Mouse (Mus musculus): ENCODE measurements around the gene Erbb4. TPM values are rescaled to one million over a fixed set of nuclear protein-coding genes. Genes with fewer than 3 reads are reported as not detected.
A peak's percentile ranks its signal among the peaks of the same experiment; 100 is the strongest.

Gene Erbb4
- polyA plus RNA-seq, 1 experiment from 2014 or later: 23.7 TPM

DNA sequence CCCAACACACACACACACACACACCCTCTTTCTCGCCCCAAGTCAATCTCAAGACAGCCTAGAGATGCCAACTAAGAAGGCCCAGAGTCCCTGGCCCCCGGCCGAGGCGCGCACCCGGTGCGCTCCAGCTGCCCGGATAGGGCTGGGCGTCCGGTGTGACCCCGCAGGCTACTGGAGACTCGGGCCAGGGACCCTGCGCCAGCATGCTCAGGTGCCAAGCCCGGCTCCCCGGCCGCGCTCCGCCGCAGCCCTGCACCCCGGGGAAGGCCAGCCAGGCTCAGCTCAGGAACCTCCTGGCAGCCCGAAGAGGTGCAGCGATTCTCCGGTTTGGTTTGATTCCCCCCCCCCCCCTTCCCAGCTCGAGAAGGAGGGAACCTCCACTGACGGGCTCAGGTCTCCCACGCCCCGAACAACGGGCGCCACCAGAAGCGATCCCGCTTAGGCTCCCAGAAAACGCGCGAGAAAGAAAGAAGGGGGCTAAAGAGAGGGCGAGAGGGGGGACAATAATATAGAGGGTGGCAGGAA is 860 bp downstream of the Erbb4 start:
- peak overlapping the region; percentile 85 for H3K4me3 ChIP-seq (replicated peaks; ENCODE audit: low read length)
- H3K4me1 ChIP-seq (replicated peaks; ENCODE audit: control insufficient read depth, insufficient read depth, low read length): no peaks in the 10 kb centered on the region; the same call in 1 of the 2 replicates
- H3K27me3 ChIP-seq (ENCODE audit: control insufficient read depth, insufficient read depth, low read length): no peaks in the 10 kb centered on the region
- WGBS: 2% methylated on average over 33 of the region's 35 CpGs
- peak overlapping the region; percentile 78 for H3K27ac ChIP-seq
- no peaks in the 10 kb centered on the region for H3K36me3 ChIP-seq (replicated peaks; ENCODE audit: control insufficient read depth, insufficient read depth)
- peak overlapping the region; percentile 84 for H3K9ac ChIP-seq
- no peaks in the 10 kb centered on the region for H3K9me3 ChIP-seq (ENCODE audit: control insufficient read depth, low read length)
- DNase-seq (ENCODE audit: low spot score) (peak; percentile 54), ATAC-seq (ENCODE audit: low FRiP score) (peak; percentile 55)
- H3K4me2 ChIP-seq (replicated peaks): peak overlapping the region; percentile 91

DNA sequence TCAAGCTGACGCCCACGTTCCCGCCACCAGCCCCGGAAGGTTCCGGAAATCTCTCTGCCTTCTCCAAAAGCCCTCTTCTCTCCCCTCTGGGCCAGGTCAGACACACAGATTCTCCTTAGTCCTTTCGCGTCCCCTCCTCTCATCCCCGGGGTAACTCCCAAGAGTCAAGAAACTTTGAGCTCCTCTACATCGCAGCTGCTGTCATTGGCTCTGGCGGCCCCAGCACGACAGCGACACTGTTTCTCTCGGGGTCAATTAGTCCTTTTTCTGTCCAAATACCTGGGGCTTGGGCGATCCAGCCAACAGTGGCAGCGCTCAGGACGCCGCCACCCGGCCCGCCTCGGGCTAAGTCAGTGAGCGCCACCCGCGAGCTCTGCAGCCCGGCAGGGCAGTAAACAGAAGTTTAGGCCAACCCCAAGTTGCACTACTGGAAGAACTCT is 1.5 kb downstream of the Erbb4 start:
- Histone ChIP-seq H3K4me2 (replicated peaks) (peak overlapping the region; percentile 91), H3K9ac (peak overlapping the region; percentile 84), H3K27ac (peak overlapping the region; percentile 78), H3K36me3 (replicated peaks; ENCODE audit: control insufficient read depth, insufficient read depth) (no peaks in the 10 kb centered on the region), H3K4me3 (replicated peaks; ENCODE audit: low read length) (peak overlapping the region; percentile 85), H3K27me3 (ENCODE audit: control insufficient read depth, insufficient read depth, low read length) (no peaks in the 10 kb centered on the region), H3K9me3 (ENCODE audit: control insufficient read depth, low read length) (no peaks in the 10 kb centered on the region), H3K4me1 (replicated peaks; ENCODE audit: control insufficient read depth, insufficient read depth, low read length) (no peaks in the 10 kb centered on the region; the same call in 1 of the 2 replicates)
- ATAC-seq (ENCODE audit: low FRiP score): peak; percentile 15; the same call in 1 of the 2 replicates
- DNase-seq (ENCODE audit: low spot score): peak; percentile 51
- WGBS: under 1% methylated on average over 24 of the region's 24 CpGs

DNA sequence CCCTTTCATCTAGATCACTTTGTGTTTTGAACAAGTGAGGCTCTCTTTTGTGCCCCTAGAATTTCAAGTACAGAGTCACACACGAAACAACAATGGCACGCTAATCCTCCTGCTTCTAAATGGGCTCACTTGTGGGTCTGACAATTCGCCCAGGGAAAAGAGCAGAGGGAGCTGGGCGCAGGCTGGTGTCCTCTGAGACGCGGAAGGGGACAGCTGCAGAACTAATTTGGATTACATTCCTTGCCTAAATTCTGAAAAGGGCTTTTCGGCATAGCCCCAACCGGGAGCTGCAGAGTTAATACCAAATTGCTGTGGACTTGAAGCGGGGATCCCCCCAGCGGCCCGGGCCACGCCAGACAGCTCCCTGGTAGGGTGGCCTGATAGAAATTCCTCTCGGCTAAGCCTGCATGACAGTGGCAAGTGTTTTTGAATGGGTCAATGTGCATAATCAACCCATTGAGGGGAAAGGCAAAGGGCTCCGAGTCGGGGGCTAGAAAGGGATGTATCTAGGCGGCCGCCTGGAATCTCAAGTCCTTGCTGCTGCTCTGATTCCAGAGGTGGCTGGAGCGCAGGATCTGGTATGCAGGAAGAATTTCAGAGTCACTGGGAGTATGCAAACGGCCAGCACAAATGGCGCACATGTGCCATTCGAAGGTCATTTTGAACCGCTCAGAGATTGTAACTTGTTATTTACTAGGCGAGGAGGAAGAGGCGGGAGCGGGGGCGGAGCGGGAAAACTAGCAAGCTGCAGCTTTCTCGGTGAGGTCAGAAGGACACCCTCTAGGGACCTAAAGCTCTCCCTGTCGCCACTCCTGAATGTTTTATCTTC is 2.2 kb downstream of the Erbb4 start:
- Histone ChIP-seq H3K9ac (peak overlapping the region; percentile 84), H3K4me2 (replicated peaks) (peak overlapping the region; percentile 91), H3K4me3 (replicated peaks; ENCODE audit: low read length) (peak overlapping the region; percentile 85), H3K36me3 (replicated peaks; ENCODE audit: control insufficient read depth, insufficient read depth) (no peaks in the 10 kb centered on the region), H3K27me3 (ENCODE audit: control insufficient read depth, insufficient read depth, low read length) (no peaks in the 10 kb centered on the region), H3K4me1 (replicated peaks; ENCODE audit: control insufficient read depth, insufficient read depth, low read length) (no peaks in the 10 kb centered on the region; the same call in 1 of the 2 replicates), H3K9me3 (ENCODE audit: control insufficient read depth, low read length) (no peaks in the 10 kb centered on the region), H3K27ac (peak overlapping the region; percentile 78)
- under 1% methylated on average over 29 of the region's 29 CpGs for WGBS
- peak; percentile 58 for ATAC-seq (ENCODE audit: low FRiP score)
- DNase-seq (ENCODE audit: low spot score): peak; percentile 58

DNA sequence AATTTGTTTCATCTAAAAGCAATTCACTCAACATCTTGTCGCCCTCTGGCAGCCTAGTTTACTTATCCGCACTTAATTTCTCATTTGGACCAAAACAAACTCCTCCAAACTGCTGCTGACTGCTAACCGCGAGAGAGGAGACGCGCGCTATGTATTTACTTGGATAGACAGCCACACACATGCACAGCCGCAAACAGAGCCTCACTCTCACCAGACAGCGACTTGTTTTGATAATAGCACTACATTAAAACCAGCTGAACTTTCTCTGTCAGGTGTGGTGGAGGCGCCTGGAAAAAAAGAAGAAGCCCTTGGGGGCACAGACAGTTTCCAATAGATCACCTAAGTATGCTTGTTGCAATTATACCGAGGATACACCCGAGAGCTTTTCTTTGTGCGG is 2.8 kb downstream of the Erbb4 start:
- H3K4me3 ChIP-seq (replicated peaks; ENCODE audit: low read length): peak overlapping the region; percentile 85
- H3K9ac ChIP-seq: peak overlapping the region; percentile 84
- DNase-seq (ENCODE audit: low spot score): peak; percentile 57
- H3K9me3 ChIP-seq (ENCODE audit: control insufficient read depth, low read length): no peaks in the 10 kb centered on the region
- under 1% methylated on average over 13 of the region's 13 CpGs for WGBS
- H3K4me1 ChIP-seq (replicated peaks; ENCODE audit: control insufficient read depth, insufficient read depth, low read length): no peaks in the 10 kb centered on the region; the same call in 1 of the 2 replicates
- peak overlapping the region; percentile 91 for H3K4me2 ChIP-seq (replicated peaks)
- peak; percentile 32; the same call in 1 of the 2 replicates for ATAC-seq (ENCODE audit: low FRiP score)
- H3K27ac ChIP-seq: peak overlapping the region; percentile 78
- H3K36me3 ChIP-seq (replicated peaks; ENCODE audit: control insufficient read depth, insufficient read depth): no peaks in the 10 kb centered on the region
- no peaks in the 10 kb centered on the region for H3K27me3 ChIP-seq (ENCODE audit: control insufficient read depth, insufficient read depth, low read length)

DNA sequence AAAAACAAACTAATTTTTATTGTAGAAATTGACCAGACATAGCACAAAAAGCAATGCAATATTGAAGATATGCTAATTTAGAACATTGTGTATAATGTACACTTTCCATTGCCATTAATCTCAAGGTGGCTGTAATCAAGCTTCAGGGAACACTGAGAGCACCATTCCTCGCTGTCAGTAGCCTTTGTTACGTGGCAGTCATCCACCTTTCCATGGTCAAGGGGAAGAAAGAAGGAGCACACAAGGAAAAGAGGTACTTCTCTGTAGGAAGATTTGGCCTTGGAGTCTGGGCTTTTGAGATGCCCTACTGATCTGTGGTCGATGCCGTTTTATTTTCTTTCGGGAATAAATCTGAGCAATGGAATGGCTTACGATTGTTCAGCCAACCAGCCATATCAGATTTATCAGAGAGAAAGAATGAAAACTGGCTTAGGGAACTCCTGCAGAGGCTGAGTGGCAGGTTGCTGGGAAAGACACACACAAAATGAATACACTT is 4.6 kb downstream of the Erbb4 start:
- ATAC-seq (ENCODE audit: low FRiP score) (no peak), DNase-seq (ENCODE audit: low spot score) (no peak)
- Histone ChIP-seq H3K9me3 (ENCODE audit: control insufficient read depth, low read length) (no peaks in the 10 kb centered on the region), H3K36me3 (replicated peaks; ENCODE audit: control insufficient read depth, insufficient read depth) (no peaks in the 10 kb centered on the region), H3K4me2 (replicated peaks) (peak overlapping the region; percentile 42), H3K4me3 (replicated peaks; ENCODE audit: low read length) (peak overlapping the region; percentile 13), H3K9ac (peak overlapping the region; percentile 44), H3K4me1 (replicated peaks; ENCODE audit: control insufficient read depth, insufficient read depth, low read length) (no peaks in the 10 kb centered on the region; the same call in 1 of the 2 replicates), H3K27me3 (ENCODE audit: control insufficient read depth, insufficient read depth, low read length) (no peaks in the 10 kb centered on the region), H3K27ac (0 out of 2 replicates have a peak overlapping the region, but pooled peaks have one; percentile 38)
- WGBS: 43% methylated on average over 6 of the region's 6 CpGs

DNA sequence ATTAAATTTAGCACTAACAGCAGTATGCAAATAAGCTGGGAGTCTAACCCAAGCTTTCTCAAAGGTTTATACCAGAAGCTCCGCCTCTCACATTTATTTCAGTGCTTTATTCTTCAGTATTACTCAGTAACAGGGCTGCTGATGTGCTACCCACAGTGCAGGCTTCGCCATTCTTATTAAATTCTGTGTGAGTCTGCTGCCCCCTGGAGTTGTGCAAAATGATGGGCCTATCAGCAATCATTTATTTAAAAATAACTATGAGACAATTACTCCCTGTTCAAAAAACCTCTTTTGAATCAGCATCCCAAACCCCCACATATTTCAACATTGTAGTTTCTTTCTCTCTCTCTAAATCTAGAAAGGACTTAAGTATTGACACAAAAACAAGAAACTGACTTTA is 6.2 kb downstream of the Erbb4 start:
- Histone ChIP-seq H3K4me2 (replicated peaks) (no peak overlapping the region), H3K4me3 (replicated peaks; ENCODE audit: low read length) (no peak overlapping the region), H3K9me3 (ENCODE audit: control insufficient read depth, low read length) (no peaks in the 10 kb centered on the region), H3K36me3 (replicated peaks; ENCODE audit: control insufficient read depth, insufficient read depth) (no peaks in the 10 kb centered on the region), H3K27ac (no peak overlapping the region), H3K4me1 (replicated peaks; ENCODE audit: control insufficient read depth, insufficient read depth, low read length) (no peaks in the 10 kb centered on the region; the same call in 1 of the 2 replicates), H3K9ac (no peak overlapping the region), H3K27me3 (ENCODE audit: control insufficient read depth, insufficient read depth, low read length) (no peaks in the 10 kb centered on the region)
- DNase-seq (ENCODE audit: low spot score) (no peak), ATAC-seq (ENCODE audit: low FRiP score) (no peak)
- 82% methylated on average over 2 of the region's 2 CpGs for WGBS

DNA sequence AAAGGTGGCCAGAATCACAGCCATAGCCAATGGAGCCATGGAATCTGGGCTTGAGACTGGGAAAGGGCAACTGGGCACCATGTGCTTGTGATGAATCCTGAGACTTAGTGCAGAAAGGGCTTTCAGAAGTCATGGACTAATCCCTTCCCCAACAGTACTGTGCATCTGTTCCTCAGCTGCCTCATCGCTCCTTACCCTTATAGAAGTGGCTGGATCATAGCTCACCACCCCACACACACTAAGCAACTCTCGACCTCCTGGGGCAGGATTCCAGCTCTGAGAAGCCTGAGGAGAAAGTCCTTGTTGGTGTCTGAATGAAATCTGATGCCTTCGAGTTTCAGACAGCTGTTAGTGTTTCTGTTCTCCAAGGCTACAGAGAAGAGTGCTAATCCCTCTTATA is 14.8 kb downstream of the Erbb4 start:
- no peaks in the 10 kb centered on the region for H3K36me3 ChIP-seq (replicated peaks; ENCODE audit: control insufficient read depth, insufficient read depth)
- no peaks in the 10 kb centered on the region for H3K27me3 ChIP-seq (ENCODE audit: control insufficient read depth, insufficient read depth, low read length)
- H3K9me3 ChIP-seq (ENCODE audit: control insufficient read depth, low read length): no peaks in the 10 kb centered on the region
- no peak overlapping the region for H3K27ac ChIP-seq
- no peaks in the 10 kb centered on the region; the same call in 1 of the 2 replicates for H3K4me1 ChIP-seq (replicated peaks; ENCODE audit: control insufficient read depth, insufficient read depth, low read length)
- H3K4me3 ChIP-seq (replicated peaks; ENCODE audit: low read length): no peak overlapping the region
- H3K4me2 ChIP-seq (replicated peaks): no peak overlapping the region
- WGBS: 54% methylated on average over 3 of the region's 3 CpGs
- DNase-seq (ENCODE audit: low spot score) (no peak), ATAC-seq (ENCODE audit: low FRiP score) (no peak)
- no peak overlapping the region for H3K9ac ChIP-seq

DNA sequence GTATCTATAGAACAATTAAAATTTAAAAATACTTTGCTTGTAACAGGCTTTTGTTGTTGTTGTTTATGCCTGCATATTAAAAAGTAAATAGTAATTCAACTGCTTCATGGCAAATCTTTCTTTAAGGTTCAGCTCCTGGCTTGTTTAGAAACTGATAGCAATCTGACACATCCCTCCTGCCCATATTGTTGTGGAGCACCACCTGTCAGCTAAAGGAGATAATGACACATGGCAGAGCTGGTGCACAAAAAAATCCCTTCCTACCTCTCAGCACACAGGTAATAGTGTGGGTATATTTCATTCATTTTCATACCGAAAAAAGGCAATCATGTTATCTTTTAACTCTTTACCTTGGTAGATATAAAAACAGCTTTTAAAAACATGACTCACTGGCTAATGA is 18.5 kb downstream of the Erbb4 start:
- 82% methylated on average over 1 of the region's 1 CpGs for WGBS
- no peaks in the 10 kb centered on the region for H3K9me3 ChIP-seq (ENCODE audit: control insufficient read depth, low read length)
- no peaks in the 10 kb centered on the region for H3K27me3 ChIP-seq (ENCODE audit: control insufficient read depth, insufficient read depth, low read length)
- no peak overlapping the region for H3K9ac ChIP-seq
- ATAC-seq (ENCODE audit: low FRiP score): no peak
- 0 out of 2 replicates have a peak, but pooled peaks cover 3% of the 10 kb centered on the region for H3K4me1 ChIP-seq (replicated peaks; ENCODE audit: control insufficient read depth, insufficient read depth, low read length)
- no peak overlapping the region for H3K4me2 ChIP-seq (replicated peaks)
- H3K27ac ChIP-seq: no peak overlapping the region
- no peaks in the 10 kb centered on the region for H3K36me3 ChIP-seq (replicated peaks; ENCODE audit: control insufficient read depth, insufficient read depth)
- H3K4me3 ChIP-seq (replicated peaks; ENCODE audit: low read length): no peak overlapping the region
- DNase-seq (ENCODE audit: low spot score): no peak

DNA sequence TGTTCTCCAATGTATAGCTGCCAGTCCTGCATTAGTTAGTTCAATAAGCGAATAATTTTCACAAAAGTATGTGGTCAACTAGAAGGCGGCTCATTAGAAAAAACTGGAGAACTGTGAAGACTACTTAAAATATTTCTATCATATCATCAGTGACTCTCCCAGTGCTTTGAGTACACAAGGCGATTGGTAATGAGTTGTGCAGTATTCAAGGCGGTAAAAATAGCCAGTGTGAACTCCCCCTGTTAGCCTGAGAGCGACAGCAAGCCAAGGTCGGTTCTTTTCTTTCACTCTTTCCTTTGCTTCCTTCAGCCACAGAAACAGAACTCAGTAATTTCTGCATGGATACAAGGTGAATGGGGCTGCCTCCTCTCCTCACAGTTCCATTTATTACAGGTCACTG is 22.1 kb downstream of the Erbb4 start:
- Histone ChIP-seq H3K36me3 (replicated peaks; ENCODE audit: control insufficient read depth, insufficient read depth) (no peaks in the 10 kb centered on the region), H3K27ac (no peak overlapping the region), H3K4me1 (replicated peaks; ENCODE audit: control insufficient read depth, insufficient read depth, low read length) (0 out of 2 replicates have a peak, but pooled peaks cover 3% of the 10 kb centered on the region), H3K4me2 (replicated peaks) (no peak overlapping the region), H3K27me3 (ENCODE audit: control insufficient read depth, insufficient read depth, low read length) (no peaks in the 10 kb centered on the region), H3K9ac (no peak overlapping the region), H3K4me3 (replicated peaks; ENCODE audit: low read length) (no peak overlapping the region), H3K9me3 (ENCODE audit: control insufficient read depth, low read length) (no peaks in the 10 kb centered on the region)
- whole genome bisulfite sequencing: 62% methylated on average over 6 of the region's 6 CpGs
- DNase-seq (ENCODE audit: low spot score) (no peak), ATAC-seq (ENCODE audit: low FRiP score) (no peak)
